Mouse (Mus musculus): ENCODE results near the gene Wipi2. TPM values are rescaled to one million over a fixed set of nuclear protein-coding genes. Genes with fewer than 3 reads are reported as not detected.

The Wipi2 gene
- total RNA-seq, 2 experiments from 2014 or later, result 95.2 to 104 TPM

DNA sequence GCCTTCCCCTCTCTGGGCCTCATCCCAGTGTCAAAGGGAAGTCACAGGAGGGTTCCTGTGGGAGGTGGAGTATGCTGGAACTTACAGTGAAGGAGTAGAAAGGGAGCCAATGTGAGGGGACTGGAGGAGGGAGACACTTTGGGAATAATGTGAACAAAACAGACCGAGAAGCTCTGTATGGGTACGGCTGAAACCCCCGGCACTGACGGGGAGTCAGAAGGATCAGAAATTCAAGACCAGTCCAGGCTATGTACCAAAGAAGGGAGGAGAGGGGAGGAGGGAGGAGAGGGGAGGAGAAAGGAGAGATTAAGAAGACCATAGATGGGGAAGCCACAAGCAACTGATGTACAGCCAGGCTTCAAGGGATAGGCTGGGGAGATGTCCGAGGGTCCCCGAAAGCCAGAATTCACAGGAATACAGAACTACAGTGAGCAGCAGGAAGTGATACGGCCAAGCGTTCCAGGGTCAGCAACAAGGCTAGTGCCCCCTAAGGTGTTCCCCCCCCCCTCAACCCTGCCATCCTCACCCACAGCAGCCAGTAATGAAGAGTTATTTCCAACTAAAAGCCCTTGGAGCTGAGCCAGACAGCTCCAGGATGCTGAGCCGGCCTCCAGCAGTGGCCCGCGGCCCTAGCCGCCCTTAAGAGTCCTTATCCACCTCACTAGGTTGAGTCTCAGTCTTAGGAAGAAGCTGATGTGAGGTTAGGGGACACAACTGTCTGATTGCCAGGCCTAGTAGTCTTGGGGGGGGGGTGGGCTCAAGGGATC, 65.7 kb downstream of the Wipi2 start:
- DNase-seq, result no peak

DNA sequence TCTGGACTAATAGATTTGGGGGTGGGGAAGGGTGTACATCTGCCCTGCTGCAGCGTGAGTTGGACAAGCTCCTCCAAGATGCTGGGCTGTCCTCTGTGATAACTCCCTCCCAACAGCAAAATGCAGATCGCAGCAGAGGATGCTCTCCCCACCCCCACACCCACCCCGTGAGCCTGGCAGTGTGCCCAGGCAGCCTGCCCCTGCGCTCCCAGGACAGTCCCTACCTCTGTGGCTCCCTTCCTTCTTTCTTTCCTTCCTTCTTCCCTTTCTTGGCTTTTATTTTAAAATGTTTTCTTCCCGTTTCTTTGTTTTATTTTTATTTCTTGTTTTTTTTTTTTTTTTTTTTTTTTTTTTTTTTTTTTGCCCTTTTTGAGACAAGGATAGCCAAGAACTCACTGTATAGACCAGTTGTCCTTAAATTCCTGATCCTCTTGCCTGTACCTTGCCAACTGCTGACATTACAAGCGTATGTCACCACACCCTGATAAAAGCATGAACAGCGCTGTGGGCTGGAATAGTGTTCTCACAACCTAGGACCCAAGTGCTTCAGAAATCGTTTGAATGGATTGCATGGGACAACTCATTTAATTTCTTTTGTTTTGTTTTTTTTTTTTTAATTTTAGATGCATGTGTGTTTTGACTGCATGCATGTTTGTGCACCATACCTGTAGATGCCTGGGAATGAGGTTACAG, 66.4 kb downstream of the Wipi2 start:
- no peak for DNase-seq

DNA sequence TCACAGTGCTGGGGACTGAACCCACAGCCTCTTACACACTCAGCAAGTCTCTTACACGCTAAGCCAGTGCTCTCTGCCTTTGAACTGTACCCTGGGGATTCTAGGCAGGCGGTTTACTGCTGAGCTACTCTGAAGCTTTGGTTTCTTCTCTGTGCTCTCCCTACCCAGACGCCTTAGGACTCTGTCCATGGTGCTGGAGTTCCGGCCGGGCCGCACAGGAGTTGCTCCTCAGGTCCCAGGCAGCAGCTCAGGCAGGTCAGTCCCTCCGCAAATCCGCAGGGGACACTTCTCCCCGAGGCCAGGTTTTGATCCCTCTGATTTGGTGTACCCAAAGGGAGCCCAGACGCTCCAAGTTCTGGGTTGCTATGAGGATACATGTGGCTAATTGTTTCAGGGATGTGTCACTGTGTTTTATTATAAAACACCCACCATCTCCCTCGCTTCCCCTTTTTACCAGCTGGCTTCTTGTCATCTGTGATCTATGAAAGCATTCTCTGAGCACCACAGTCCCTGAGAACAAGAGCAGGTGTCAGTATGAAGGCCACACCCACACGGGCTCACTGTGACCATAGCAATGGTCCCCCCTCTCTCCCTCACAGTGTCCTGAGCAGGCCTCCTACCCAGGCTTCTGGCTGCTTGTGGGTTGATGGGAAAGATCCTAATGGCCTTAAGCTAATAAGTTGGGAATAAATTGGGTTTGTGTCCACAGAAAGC, 67.3 kb downstream of the Wipi2 start:
- DNase-seq, result peak; percentile 82 to 85

DNA sequence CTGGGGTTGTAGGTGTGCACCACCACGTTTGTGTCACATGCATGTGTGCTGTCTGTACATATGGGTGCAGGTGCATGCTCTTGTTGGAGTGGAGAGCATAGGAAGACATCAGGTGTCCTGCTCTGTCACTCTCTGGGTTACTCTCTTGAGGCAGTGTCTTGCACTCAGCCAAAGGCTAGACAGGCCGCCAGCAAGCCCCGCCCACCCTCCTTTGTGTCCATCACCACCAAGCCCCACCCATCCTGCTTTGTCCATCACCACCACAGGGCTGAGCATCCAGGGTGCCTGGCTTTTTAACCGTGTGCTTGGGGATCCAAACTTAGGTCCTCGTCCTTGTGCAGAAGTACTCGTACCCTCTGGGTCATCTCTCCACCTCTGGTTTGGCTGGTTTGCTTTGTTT, 68.8 kb downstream of the Wipi2 start:
- no peak for DNase-seq

DNA sequence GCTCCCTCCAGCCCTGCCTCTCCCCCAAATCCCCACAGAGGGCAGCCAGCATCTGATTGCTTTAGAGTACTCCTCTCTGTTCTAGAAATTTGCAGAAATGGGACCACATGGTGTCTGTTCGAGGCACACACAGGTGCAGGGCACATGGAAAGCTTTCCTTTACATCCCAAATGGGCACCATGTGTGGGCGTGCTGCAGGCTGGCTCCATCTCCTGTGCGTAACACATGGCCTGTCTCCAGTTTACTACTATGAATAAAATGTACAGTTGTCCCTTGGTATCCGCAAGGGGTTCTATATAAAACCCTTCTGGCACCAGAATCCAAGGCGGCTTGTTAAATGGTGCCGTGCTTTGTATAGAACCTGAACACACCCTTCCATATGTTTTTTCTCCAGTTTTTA, 69.4 kb downstream of the Wipi2 start:
- no peak for DNase-seq

DNA sequence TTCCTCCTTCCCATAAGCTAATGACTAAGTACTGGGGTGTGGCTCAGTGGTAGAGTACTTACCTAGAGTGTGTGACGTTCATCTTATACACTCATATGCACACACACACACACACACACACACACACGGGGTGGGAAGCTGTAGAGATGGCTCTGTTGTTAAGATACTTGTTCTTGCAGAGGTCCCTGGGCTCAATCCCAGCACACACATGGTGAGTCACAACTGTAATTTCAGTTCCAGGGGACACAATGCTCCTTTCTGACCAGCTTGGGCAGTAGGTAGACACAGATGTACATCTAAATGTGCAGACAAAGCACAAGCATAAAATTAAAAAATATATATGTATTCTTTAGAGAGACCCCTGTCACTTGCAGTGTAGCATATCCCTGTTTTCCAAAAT, 70.2 kb downstream of the Wipi2 start:
- DNase-seq, result peak in 1 of 2 experiments; percentile 42

DNA sequence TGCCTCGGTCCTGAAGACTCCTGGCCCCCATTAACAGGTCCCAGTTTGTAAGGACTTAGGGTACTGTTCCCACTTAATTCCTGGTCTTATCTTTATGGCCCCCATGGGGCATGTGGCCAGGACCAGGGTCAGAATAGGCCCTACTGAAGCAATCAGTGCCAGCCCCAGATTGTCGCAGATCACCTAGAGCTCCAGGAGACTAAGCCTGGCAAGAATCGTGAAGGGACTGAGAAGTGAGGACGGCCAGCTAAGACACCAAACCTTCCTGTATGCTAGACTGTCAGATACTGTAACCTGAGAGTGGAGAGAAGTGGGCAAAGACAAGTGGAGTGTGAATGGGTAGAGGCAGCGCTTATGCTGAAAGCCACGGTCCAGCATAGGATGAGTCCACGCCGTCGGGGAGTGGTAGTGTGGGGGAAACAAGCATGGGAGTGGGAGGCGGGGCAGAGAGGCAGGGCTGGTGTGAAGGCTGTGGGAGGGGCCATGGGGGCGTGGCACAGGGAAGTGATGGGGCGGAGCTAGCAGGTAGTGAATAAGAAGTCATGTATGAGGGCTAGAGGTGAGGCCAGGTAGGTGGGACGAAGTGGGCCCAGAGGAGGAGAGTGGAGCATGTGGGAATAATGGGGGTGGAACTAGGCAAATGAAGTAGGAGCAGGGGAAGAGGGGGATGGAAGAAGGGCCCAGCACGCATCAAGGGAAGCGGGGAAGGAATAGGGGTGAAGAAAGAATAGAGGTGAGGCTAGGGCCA, 73.5 kb downstream of the Wipi2 start:
- no peak for DNase-seq

DNA sequence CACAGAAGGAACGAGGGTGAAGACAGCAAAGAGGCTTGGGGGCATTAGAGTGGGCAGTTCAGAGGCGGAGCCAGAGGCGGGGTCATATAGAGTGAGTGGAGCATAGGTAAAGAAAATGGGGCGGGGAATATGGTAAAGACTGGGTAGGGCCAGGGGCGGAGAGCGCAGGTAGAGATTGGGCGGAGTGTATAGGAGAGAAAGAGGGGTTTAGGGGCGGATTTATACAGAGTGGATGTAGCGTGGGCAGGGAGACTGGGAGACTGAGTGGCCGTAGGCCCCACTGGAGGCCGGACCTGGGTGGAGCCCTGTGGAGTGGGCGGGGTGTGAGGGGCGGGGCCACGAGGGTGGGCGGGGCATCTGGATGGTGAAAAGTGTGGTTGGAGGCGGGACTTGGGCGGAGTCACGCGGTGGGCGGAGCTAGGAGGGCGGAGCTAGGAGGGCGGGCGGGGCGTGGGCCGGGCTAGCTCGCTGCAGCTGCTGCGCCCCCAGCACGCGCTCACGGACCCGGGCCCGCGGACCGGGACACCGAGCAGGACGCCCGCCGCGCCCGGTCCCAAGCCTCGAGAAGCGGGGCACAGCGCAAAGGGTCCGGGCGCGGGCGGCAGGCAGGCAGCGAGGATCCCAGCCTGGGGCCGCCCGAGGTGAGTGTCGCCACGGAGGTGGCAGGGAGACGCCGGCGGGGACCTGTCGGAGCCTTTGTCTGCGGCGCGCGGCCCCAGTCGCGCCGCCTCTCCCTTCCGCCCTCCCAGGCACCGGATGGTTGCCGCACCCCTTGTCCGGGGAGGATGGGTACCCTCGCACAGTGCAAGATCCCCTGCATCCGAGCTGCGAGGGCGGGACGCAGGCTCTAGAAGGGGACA, 74.4 kb downstream of the Wipi2 start:
- DNase-seq, result peak; percentile 42 to 58

DNA sequence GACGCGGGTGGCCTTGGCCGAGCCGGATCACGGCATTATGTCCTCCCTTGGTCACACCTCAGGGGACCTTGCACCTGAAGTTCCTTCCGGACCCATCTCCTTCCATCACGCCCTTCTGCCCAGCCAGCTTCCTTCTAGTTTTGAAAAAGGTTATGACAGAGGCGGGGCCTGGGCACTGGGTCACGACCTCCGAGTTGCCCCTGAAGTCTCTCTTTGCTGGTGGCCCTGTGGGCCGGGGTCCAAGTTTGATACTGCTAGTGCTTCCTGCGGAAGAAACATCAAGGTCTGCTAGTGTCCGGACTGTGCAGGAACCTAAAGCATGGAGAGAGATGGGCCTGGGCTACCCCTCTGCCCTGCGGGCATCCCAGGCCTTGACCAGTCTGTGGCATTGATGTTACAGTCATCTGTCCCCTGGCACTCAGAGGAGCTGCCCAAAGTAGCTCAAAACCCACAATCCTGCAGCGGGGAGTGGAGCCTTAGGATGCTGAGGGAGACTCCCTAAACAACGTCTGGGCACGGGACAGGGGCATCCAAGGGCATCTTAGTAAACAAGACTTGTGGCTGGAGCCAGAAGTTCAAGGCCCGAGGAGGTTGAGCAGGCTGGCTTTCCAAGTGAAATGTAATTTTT, 75.1 kb downstream of the Wipi2 start:
- no peak for DNase-seq

DNA sequence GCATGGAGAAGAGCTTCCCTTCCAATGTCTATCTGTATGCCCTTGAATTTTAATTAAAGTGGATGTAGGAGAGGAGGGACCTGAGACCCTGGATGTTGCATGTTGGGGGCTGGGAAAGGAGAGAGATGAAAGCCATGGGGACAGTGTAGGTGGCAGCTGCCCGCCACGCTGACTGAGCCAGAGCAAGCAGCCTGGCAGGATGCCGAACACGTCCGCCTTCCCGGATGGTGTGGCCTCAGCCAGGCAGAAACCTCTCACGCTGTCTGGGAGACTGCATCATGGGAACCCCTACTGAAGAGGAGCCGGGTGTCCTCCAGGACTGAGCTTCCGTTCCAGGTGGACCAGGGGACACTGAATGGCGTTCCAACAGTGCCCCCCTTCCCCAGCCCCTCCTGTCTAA, 76.1 kb downstream of the Wipi2 start:
- no peak for DNase-seq

DNA sequence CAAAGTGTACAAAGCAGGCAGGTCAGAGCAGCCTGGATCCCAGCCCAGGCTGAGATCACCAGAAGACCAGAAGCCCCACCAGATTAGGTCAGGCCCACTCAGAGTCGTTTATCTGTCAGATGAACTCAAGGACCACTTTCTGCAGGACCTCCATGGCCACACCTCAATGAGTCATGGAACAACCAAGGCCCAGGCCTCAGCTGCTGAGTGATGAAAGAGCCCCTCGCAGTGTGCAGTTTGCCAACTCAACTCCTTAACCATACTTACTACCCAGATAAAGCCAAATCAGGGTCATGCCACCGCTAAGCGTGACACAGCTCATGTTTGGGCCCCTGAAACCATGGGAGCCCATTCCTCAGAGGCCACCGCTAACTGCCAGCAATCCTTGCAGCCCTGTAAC, 80.2 kb downstream of the Wipi2 start:
- peak in 1 of 2 experiments; percentile 25 for DNase-seq

DNA sequence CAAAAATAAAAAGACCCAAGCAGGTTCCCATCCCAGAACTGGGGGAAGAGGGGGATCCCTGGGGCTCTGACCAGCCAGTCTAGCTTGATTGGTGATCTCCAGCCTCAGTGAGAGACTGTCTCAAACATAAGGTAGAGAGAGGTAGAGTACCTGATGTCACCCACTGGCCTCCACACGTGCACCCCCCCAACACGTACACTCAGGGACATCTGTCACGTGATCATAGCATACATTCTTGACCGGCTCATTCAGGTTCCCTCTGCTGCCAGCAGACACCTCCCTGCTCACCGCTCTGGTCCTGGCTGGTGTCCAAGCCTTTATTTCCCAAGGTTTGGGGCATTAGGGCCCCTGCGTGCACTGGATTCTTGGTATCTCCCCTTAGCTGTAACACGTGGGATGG, 81.9 kb downstream of the Wipi2 start:
- no peak for DNase-seq

DNA sequence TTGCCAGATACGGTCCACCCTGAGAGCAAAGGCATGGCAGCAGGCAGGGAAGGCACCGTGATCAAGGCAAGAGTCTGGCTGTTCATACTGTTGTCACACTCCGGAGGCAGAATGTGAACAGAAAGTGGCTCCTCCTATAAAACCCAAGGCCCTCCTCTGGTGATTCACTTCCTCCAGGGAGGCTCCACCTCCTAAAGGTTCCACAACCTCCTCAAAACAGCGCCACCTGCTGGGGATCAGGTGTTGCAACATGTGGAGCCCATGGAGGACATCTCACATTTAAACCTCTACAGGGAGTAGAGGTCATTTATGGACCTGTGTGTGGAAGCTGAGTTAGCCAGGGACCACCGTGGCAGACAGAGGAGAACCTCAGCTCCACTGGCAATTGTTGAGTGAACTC, 84.9 kb downstream of the Wipi2 start:
- DNase-seq, result no peak

DNA sequence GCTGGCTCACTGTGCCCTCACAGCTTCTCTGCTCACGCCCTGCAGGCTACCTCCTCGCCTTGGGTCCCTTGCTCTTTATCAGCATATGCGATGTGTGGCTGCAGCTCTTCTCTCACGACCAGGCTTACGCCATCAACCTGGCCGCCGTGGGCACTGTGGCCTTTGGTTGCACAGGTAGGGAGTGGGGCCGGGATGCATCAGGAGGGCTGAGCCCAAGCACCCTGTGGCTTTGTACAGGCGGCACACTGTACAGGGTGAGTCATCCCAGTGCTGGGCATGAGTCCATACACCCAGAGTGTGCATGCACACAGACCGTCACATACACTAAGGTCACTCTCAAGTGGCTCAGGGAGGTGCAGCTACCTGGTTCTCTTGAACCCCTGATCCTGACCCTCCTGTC, 86.5 kb downstream of the Wipi2 start:
- peak; percentile 69 to 78 for DNase-seq

DNA sequence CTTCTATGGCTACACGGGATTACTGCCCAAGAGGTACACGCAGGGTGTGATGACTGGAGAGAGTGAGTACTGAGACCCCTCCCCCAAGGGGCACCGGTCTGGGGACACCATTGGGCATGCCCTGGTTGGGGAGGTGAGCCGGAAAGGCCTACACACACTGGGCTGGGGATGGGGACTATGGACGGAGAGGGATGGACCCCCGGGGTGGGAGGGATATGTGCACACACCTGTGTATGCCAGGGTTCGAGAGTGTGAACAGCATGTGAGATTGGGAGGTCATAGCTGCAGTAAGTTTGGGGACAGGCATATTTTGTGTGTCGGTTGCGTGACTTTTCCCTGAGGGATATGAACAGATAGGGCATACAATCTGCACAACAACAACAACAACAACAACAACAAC, 87.6 kb downstream of the Wipi2 start:
- no peak for DNase-seq

DNA sequence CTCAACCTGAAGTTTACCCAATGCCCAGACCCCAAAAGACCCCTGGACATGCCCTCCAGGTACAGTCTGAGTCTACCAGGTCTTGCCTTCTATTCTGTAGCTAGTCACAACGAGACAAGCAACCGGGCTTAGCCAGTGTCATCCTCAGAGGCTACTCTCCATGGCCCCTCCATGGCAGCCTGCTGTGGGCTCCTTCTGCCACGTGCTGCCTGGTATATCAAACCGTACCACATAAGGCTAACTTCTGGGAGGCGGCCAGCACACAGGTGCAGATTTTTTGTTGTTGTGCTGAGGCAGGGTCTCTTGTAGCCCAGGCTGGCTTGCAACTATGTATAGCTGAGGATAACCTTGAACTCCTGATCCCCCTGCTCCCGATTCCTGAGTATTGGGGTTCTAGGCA, 88.6 kb downstream of the Wipi2 start:
- no peak for DNase-seq

DNA sequence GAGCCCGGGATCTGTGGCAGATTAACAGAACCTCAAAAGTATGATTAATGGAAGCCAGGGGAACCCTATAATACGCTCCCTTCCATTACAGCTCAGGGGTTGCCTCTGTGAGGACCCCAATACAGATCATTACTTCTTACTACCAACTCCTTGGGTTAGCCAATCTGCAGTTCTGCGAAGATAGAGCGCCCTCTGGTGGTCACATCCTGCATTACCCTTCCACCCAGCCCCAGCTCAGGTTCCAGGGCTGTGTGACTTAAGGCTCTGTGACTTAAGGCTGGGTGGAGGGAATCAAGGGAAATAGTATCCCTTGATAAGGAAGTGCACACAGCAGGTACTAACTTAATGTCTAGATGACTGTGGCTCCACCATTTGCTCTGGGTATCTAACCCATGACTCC, 90.5 kb downstream of the Wipi2 start:
- peak; percentile 86 to 88 for DNase-seq

DNA sequence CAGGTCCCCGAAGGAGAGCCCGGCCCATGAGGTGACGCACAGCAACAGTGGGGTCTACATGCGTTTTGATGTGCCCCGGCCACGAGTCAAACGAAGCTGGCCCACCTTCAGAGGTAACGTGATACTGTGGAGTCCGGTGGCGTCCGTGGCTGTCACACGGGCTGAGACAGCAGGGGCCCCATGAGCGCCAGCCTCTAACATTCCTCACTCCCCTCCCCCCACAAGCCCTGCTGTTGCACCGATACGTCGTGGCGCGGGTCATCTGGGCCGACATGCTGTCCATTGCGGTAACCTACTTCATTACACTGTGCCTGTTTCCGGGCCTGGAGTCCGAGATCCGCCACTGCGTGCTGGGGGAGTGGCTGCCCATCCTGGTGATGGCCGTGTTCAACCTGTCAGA, 91.0 kb downstream of the Wipi2 start:
- DNase-seq, result no peak

DNA sequence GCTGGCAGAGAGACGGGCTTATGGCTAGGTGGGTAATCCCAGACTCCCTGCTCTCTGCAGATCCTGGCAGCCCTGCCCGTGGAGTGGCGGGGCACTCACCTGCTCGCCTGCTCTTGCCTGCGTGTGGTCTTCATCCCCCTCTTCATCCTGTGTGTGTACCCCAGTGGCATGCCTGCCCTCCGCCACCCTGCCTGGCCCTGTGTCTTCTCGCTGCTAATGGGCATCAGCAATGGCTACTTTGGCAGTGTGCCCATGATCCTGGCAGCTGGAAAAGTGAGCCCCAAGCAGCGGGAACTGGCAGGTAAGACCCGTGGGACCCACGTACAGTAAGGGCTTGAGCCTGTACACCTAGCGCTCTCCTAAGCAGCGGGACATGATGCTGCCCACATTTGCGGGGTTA, 92.4 kb downstream of the Wipi2 start:
- no peak for DNase-seq
